Mouse (Mus musculus) right cerebral cortex, postnatal 14 days (tissue): ENCODE results near the gene Zc2hc1c.
"Not testable (repeated sequence)": the region's sequence is repeated elsewhere in the genome, so short reads cannot be mapped to it uniquely, and the experiment has no call there.

Source experiments
- DNase-seq: peaks from one replicate; pipeline ENCODE4 v3.0.0; 2022

Gene Zc2hc1c

DNA sequence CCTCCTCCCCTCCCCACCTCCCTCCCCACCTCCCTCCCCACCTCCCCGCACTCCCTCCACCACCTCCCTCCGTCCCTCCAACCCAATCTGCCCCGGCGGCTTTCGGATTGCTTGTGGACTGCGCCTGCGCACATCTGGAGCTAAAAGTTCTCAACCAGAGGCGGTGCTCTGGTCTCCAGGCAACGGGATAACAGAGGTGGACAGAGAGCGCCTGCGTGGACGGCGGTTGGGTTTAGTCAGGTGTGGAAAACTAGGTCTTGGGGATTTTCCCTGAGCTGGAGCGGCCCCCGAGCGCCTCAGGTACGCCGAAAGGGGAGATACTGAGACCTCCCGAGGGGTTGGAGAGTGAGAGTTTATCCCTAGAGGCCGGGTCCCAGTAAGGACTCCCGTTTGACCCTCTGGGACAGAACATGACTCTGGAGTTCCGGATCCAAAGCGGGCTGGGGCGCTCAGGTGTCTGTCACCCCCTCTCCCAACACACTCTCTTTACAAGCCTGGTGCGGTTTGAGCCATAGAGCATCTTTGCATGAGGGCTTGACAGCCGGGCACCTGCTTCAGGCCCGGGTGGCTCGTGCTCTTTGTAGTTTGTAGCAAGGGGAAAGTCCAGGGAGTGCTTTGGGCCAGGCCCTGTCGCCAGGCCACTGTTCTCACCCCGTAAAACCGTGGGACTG is at the start of gene Zc2hc1c:
Zc2hc1c (plus strand) TSS at position 106 of the 671 bp plus-strand sequence.
- DNase-seq = peak; percentile 78

DNA sequence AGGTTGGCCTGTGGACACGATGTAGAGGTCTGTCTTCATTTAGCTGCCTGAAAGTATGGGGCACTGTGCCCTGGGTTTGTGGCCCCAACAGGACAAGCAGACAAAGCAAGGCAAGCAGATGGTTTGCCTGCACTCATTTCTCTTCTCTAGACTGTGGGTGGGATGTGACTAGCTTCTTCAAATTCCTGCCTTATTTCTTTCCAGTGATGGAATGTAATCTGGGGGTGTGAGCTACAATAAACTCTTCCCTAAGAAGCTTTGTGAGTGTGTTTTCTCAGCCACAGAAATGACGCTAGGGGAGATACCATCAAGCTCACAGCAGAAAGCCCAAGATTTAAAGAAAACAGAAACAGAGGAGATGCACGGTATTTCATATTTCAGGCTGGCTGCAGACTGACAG is 36.3 kb upstream of the Zc2hc1c start:
- DNase-seq = no peak

DNA sequence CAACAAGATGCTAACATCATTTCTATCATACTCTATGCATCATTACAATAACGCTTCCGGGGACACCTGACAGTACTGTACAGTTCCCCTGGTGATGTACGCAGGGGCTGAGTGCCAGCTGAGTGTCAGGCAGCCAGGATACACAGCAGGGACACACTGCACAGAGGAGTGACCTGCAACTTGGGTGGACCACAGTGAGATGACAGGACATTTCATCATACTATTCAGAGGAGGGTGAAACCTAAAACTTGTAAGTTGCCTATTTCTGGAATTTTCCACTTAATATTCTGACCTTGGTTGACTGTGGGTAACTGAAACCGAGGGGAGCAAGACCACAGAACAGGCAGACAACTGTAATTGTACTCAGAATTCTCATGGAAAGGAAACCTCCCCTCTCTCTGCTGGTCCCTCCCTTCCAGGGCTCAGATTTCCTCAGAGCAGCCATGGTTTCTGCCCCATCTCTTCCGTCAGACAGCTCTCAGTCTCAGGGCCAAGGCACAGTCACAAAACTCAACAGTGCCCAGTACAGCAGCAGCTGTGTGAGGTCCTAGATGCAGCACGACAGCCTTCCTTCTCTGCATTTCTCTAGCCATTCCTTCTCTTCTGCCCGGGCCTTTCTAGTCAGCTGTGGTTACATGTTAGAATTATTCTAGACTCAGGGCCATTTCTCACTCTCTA is 32.2 kb upstream of the Zc2hc1c start:
- DNase-seq = no peak

DNA sequence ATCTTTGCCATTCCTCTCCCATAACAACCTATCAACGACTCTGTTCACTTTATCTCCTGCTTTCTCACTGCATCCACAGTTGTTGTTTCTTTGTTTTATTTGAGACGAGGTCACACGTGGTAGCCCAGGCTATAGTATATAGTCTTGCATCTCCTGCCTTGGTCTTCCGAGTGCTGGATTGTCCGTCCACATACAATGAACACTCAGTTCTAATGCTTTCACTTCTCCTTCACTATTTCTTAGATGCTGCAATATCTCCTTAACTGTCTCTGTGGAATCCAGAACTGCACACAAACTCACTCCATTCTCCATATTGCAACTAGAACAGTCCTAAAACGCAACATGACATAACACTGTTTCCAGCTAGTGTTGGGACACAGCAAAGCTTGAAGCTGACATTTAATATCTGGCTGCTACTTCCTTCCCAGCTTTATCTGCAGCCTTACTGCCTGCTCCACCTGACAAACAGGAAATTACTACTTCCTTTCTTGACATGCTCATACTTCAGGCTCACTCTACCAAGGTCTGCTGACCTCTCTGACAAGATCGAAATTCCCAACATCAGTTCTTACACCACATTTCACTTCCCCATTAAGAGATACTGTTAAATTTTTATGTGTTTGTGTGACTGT is 31.3 kb upstream of the Zc2hc1c start:
- DNase-seq = no peak

DNA sequence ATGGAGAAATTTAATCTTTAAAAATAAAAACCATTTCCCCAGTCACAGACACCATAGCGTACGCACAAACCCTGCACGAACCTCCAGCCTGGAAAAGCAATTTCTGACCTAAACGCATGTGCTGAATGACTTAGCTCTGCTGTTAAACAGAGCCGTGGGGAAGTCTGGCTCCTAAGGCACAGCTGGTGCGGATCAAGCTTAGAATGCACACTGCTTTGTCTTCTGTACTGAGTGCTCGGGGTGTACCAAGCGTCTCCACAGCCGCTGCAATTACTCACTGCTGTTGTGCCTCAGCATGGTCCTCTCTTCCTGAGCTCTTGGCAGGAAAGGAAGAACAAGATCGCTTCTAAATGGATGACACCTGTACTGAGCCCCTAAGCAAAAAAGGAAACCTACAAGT is 25.9 kb upstream of the Zc2hc1c start:
- no peak for DNase-seq

GRCm38 (mm10) chr12:85263190-85263589 is 25.2 kb upstream of the Zc2hc1c start:
- no peak for DNase-seq

- DNase-seq = no peak
Measured at GRCm38 (mm10) chr12:85264531-85264930, 23.9 kb upstream of the Zc2hc1c start.

DNA sequence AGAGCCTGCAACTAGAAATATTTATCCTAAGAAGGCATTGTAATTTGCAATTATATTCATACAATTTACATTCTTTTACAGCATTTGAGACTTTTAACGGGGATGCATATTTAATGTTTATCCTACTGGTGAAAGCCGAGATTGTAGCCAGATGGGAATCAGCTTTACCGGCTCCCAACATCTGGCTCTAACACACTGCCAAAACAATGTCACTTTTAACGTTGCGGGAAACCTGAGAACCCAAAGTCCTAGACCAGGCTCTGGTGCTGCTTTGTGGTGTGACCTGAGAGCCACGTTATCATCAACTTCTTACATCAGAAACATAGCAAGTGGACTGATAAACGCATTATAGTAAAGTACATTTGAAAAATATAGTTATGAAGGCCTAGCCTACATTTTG is 23.5 kb upstream of the Zc2hc1c start:
- DNase-seq = no peak

DNA sequence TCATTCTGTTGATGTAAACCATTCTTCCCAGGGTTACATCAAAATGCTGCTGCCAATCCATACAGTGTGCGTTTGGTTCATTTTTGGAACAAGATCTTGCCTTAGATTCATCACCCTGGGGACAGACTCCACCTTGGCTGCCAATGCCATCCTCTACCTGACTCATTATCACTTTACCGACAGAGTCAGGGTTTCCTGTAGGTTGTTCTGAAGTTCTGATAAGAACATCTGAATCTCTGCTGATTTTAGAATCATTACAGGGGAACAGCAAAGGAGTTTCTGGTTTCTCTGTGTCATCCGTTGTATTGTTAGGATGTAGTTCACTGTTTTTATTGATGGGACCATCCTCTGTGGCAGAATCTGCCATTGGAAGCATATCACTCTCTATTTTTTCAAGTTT is 22.1 kb upstream of the Zc2hc1c start:
- no peak for DNase-seq

- no peak for DNase-seq
Measured at GRCm38 (mm10) chr12:85269821-85270220, 18.6 kb upstream of the Zc2hc1c start.

- DNase-seq = peak; percentile 85
Measured at GRCm38 (mm10) chr12:85270319-85270718, 18.1 kb upstream of the Zc2hc1c start, which contains the start of gene Mlh3. TSS of gene Mlh3 (minus strand) at chr12:85270599.

- DNase-seq = no peak
Measured at GRCm38 (mm10) chr12:85271132-85271842, 17.1 kb upstream of the Zc2hc1c start.

- DNase-seq = no peak
Measured at GRCm38 (mm10) chr12:85271843-85272206, 16.6 kb upstream of the Zc2hc1c start.

DNA sequence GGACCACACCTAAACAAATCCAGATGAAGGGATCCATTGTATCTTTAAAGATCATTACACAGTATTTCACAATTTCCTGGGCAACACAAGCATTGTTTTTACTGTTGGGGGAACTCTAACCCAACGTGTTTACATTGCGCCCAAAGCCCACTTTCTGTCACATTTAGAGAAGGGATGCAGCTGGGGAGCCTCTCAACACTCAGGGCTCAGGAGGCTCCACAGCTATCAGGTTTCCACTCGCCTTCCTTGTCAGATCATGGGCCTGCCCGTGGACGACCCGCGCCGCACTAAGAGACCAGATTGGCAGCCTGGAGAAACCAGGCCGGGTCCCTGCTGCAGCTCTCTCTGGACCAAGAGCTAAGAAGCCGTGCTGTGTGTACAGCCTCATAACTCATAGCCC is 14.9 kb upstream of the Zc2hc1c start:
- no peak for DNase-seq

DNA sequence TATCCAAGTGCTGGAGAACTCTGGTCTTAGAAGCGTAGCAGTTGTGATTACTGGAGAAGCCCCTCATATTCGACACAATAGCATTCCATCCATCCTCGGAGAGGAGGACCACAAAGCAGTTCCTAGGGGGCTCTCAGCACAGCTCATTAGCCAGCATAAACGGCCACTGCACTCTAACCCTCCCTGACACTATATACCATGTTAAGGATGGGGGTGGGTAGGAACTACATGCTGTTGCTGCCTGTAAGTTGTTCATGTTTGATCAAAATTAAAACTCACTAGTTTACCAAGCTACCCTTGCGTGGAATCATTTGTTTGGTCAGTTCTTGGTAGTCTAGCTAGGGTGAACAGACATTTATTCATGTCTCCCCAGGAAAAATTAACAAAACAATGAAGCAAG is 12.1 kb upstream of the Zc2hc1c start:
- no peak for DNase-seq

- DNase-seq = no peak
Measured at GRCm38 (mm10) chr12:85278919-85279318, 9.5 kb upstream of the Zc2hc1c start.

- no peak for DNase-seq
Measured at GRCm38 (mm10) chr12:85279396-85280080, 8.9 kb upstream of the Zc2hc1c start.

DNA sequence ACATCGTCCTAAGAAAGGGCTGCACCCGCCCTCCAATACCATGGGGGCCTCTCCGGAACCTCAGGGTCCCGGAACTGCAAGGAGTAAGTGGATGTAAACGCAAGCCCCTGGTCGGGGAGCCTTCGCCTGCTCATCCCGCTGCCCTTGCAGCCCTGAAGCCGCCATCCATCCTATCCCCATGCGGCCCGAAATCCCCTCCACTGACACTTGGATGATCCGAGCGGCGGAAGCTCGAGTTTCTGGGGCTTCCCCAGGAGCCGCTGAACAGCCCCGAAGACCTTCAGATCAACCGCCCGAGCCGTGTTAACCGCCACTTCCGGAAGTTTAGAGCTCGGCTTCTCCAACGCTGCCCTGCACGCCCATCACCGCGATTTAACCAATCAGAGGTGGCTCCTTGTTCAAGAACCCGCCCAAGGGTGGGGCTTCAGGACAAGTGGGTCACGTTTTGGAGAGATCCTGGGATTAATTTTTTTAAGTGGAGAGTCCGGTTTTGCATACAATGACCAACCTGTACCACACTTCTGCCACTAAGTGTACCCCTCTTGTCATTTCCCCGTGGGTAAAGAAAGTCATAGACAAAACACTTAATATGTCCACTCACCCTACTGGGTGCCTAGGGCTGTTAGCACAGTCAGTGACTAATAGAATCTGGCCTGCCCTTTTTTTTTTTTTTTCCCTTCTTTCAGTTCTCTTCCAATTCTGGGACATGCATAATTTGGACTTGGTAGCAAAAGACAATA is 8.1 kb upstream of the Zc2hc1c start:
- DNase-seq = peak; percentile 94

GRCm38 (mm10) chr12:85280845-85281651 is 7.3 kb upstream of the Zc2hc1c start:
- DNase-seq = no peak

DNA sequence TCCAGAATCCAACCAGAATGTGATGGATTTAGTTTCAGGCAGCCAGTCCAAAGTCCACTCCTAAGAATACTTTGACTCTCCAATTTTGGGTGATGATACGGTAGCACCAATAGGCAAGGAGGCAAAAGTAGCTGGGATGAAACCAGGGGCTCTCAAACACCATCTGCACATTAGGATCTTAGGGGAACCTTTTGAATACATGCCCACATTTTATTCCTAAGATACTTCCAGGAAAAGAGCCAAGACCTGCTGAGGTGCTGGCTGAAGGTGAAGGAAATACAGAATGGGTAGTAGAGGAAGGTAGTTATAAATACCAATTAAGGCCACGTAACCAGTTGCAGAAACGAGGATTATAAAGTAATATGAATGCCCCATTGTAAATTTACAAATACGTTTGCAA is 6.6 kb upstream of the Zc2hc1c start:
- DNase-seq = not testable (repeated sequence)

DNA sequence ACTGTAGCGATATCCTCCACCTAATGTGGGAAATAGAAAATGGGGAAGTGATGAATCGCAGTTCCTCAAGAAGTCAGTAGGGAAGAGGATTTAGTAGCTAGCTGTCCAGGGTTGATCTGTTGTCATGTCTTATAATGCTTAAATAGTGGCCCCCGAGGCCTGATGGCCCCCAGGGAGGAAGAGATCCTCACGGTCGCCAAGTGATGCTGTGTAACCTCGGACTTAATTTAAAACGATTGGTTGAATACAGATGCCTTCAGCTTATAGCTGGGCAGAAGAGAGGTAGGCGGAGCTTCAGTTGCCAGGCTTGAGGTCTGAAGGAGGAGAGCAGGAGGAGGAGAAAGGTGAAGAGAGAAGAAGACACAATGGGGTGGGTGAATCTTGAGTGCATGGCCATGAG is 4.1 kb upstream of the Zc2hc1c start:
- DNase-seq = no peak
